Mouse (Mus musculus) neural tube, embryonic 11.5 days (tissue): ENCODE results near the gene Col5a1. TPM values are rescaled to one million over a fixed set of nuclear protein-coding genes. Genes with fewer than 3 reads are reported as not detected.
A peak's percentile ranks its signal among the peaks of the same experiment; 100 is the strongest.

ENCODE experiments used
- ATAC-seq: fragments of 200-750 bp; cut with Nextera tagmentation; 2 replicates; pipeline ENCODE4 v1.8.0; 2017; ENCODE audit warnings: moderate number of reproducible peaks, mild to moderate bottlenecking, moderate TSS enrichment, moderate library complexity; ENCODE audit not compliant: insufficient read depth, low FRiP score, low TSS enrichment
- DNase-seq: peaks from one replicate; pipeline ENCODE4 v3.0.0-alpha.2; 2015; ENCODE audit warnings: low spot score
- H3K27ac ChIP-seq: fragments of 300-500 bp; sonication (generic); 2 replicates; pipeline ENCODE4 v1.5.1; 2014; ENCODE audit warnings: low read depth, mild to moderate bottlenecking, low read length
- H3K27me3 ChIP-seq: fragments of 300-500 bp; sonication (generic); 2 replicates; pipeline ENCODE4 v1.6.1; 2014; ENCODE audit warnings: mild to moderate bottlenecking, low read length, mixed read lengths; ENCODE audit not compliant: control insufficient read depth, insufficient read depth
- H3K36me3 ChIP-seq: fragments of 300-500 bp; sonication (generic); 2 replicates; pipeline ENCODE4 v1.6.1; 2014; ENCODE audit warnings: mild to moderate bottlenecking, low read length, moderate library complexity, mixed read lengths; ENCODE audit not compliant: control insufficient read depth, insufficient read depth
- H3K4me1 ChIP-seq: fragments of 300-500 bp; sonication (generic); 2 replicates; pipeline ENCODE4 v1.6.1; 2014; ENCODE audit warnings: low read length, mixed read lengths; ENCODE audit not compliant: control insufficient read depth, insufficient read depth
- H3K4me2 ChIP-seq: fragments of 300-500 bp; sonication (generic); 2 replicates; pipeline ENCODE4 v1.6.1; 2014; ENCODE audit warnings: low read depth, mild to moderate bottlenecking, moderate library complexity
- H3K4me3 ChIP-seq: fragments of 300-500 bp; sonication (generic); 2 replicates; pipeline ENCODE4 v1.5.1; 2014; ENCODE audit warnings: low read depth, low read length
- H3K9ac ChIP-seq: fragments of 300-500 bp; sonication (generic); 2 replicates; pipeline ENCODE4 v1.6.1; 2014; ENCODE audit warnings: mild to moderate bottlenecking, low read length
- H3K9me3 ChIP-seq: fragments of 300-500 bp; sonication (generic); 2 replicates; pipeline ENCODE4 v1.6.1; 2016; ENCODE audit warnings: low read length; ENCODE audit not compliant: control insufficient read depth
- WGBS: fragments of 180-500 bp; shearing (Covaris S2); extraction: QIAGEN DNeasy Blood & Tissue Kit; methylation state at CpG from one replicate; pipeline ENCODE4 v1.1.7; 2014; 5-methylcytosine and 5-hydroxymethylcytosine counted together
- polyA plus RNA-seq: library from polyadenylated mRNA; unstranded; fragments of >200 nt; fragmentation: Nextera tagmentation; extraction: Ambion mirVana; gene quantifications from 2 replicates; pipeline ENCODE4 v1.2.1, GENCODE M21; 2014

Gene Col5a1
- polyA plus RNA-seq, 1 experiment from 2014 or later: 28.1 TPM

GRCm38 (mm10) chr2:27983093-27983492, 96.9 kb downstream of the Col5a1 start:
- ATAC-seq (no peak), DNase-seq (no peak)
- no peak overlapping the region for H3K4me3 ChIP-seq
- no peaks in the 10 kb centered on the region for H3K4me1 ChIP-seq
- no peaks in the 10 kb centered on the region for H3K9me3 ChIP-seq
- no peak overlapping the region for H3K9ac ChIP-seq
- H3K27ac ChIP-seq: no peak overlapping the region
- no peaks in the 10 kb centered on the region; the same call in 1 of the 2 replicates for H3K36me3 ChIP-seq
- no peak overlapping the region for H3K4me2 ChIP-seq
- H3K27me3 ChIP-seq: no peaks in the 10 kb centered on the region

- ATAC-seq (no peak), DNase-seq (peak; percentile 45)
- no peak overlapping the region for H3K9ac ChIP-seq
- H3K4me3 ChIP-seq: no peak overlapping the region
- H3K4me2 ChIP-seq: no peak overlapping the region
- no peaks in the 10 kb centered on the region for H3K27me3 ChIP-seq
- no peaks in the 10 kb centered on the region for H3K4me1 ChIP-seq
- H3K36me3 ChIP-seq: no peaks in the 10 kb centered on the region; the same call in 1 of the 2 replicates
- H3K27ac ChIP-seq: no peak overlapping the region
- no peaks in the 10 kb centered on the region for H3K9me3 ChIP-seq
- 46% methylated on average over 3 of the region's 3 CpGs for WGBS
Measured at GRCm38 (mm10) chr2:27983884-27984283, 97.7 kb downstream of the Col5a1 start.

- no peak overlapping the region for H3K27ac ChIP-seq
- no peaks in the 10 kb centered on the region for H3K4me1 ChIP-seq
- H3K9ac ChIP-seq: no peak overlapping the region
- ATAC-seq (no peak), DNase-seq (no peak)
- H3K4me2 ChIP-seq: no peak overlapping the region
- H3K36me3 ChIP-seq: no peaks in the 10 kb centered on the region; the same call in 1 of the 2 replicates
- H3K9me3 ChIP-seq: no peaks in the 10 kb centered on the region
- no peaks in the 10 kb centered on the region for H3K27me3 ChIP-seq
- no peak overlapping the region for H3K4me3 ChIP-seq
- whole genome bisulfite sequencing: 91% methylated on average over 4 of the region's 4 CpGs
Measured at GRCm38 (mm10) chr2:27986751-27987150, 100.5 kb downstream of the Col5a1 start.

GRCm38 (mm10) chr2:27990430-27991211, 104.4 kb downstream of the Col5a1 start:
- Histone ChIP-seq H3K9me3 (no peaks in the 10 kb centered on the region), H3K27ac (no peak overlapping the region), H3K36me3 (no peaks in the 10 kb centered on the region; the same call in 1 of the 2 replicates), H3K4me2 (no peak overlapping the region), H3K4me3 (no peak overlapping the region), H3K27me3 (no peaks in the 10 kb centered on the region), H3K4me1 (no peaks in the 10 kb centered on the region), H3K9ac (no peak overlapping the region)
- WGBS: 85% methylated on average over 10 of the region's 13 CpGs
- DNase-seq (no peak), ATAC-seq (no peak)

GRCm38 (mm10) chr2:27993416-27993815, 107.2 kb downstream of the Col5a1 start:
- 79% methylated on average over 5 of the region's 5 CpGs for WGBS
- Histone ChIP-seq H3K9ac (no peak overlapping the region), H3K27me3 (no peaks in the 10 kb centered on the region), H3K4me3 (no peak overlapping the region), H3K9me3 (no peaks in the 10 kb centered on the region), H3K4me1 (no peaks in the 10 kb centered on the region), H3K27ac (no peak overlapping the region), H3K36me3 (no peaks in the 10 kb centered on the region; the same call in none of the 2 replicates), H3K4me2 (no peak overlapping the region)
- ATAC-seq (no peak), DNase-seq (no peak)

- WGBS: 93% methylated on average over 9 of the region's 9 CpGs
- ATAC-seq (no peak), DNase-seq (no peak)
- Histone ChIP-seq H3K4me2 (no peak overlapping the region), H3K9me3 (no peaks in the 10 kb centered on the region), H3K4me1 (no peaks in the 10 kb centered on the region), H3K36me3 (no peaks in the 10 kb centered on the region; the same call in none of the 2 replicates), H3K9ac (no peak overlapping the region), H3K27me3 (no peaks in the 10 kb centered on the region), H3K27ac (no peak overlapping the region), H3K4me3 (no peak overlapping the region)
Measured at GRCm38 (mm10) chr2:27999996-28000583, 113.9 kb downstream of the Col5a1 start.

- H3K9ac ChIP-seq: no peak overlapping the region
- H3K27ac ChIP-seq: no peak overlapping the region
- H3K4me2 ChIP-seq: no peak overlapping the region
- no peak overlapping the region for H3K4me3 ChIP-seq
- no peaks in the 10 kb centered on the region for H3K9me3 ChIP-seq
- no peaks in the 10 kb centered on the region for H3K4me1 ChIP-seq
- no peak for DNase-seq
- ATAC-seq: no peak
- 81% methylated on average over 3 of the region's 3 CpGs for WGBS
- H3K36me3 ChIP-seq: no peaks in the 10 kb centered on the region; the same call in none of the 2 replicates
- no peaks in the 10 kb centered on the region for H3K27me3 ChIP-seq
Measured at GRCm38 (mm10) chr2:28000660-28001059, 114.4 kb downstream of the Col5a1 start.

GRCm38 (mm10) chr2:28001206-28001605, 115.0 kb downstream of the Col5a1 start:
- Histone ChIP-seq H3K9me3 (no peaks in the 10 kb centered on the region), H3K4me2 (no peak overlapping the region), H3K27ac (no peak overlapping the region), H3K36me3 (no peaks in the 10 kb centered on the region; the same call in none of the 2 replicates), H3K27me3 (no peaks in the 10 kb centered on the region), H3K4me1 (no peaks in the 10 kb centered on the region), H3K4me3 (no peak overlapping the region), H3K9ac (no peak overlapping the region)
- DNase-seq: no peak
- 91% methylated on average over 11 of the region's 11 CpGs for WGBS
- ATAC-seq: no peak

- no peak for ATAC-seq
- no peak overlapping the region for H3K27ac ChIP-seq
- DNase-seq: no peak
Measured at GRCm38 (mm10) chr2:28005187-28005586, 119.0 kb downstream of the Col5a1 start.

More at GRCm38 (mm10) chr2:28005187-28005586, 119.0 kb downstream of the Col5a1 start:
- Histone ChIP-seq H3K27me3 (no peaks in the 10 kb centered on the region), H3K36me3 (no peaks in the 10 kb centered on the region), H3K4me3 (no peak overlapping the region), H3K4me1 (no peaks in the 10 kb centered on the region), H3K4me2 (no peak overlapping the region), H3K9me3 (no peaks in the 10 kb centered on the region), H3K9ac (no peak overlapping the region)
- 95% methylated on average over 4 of the region's 4 CpGs for WGBS
